Mouse (Mus musculus): ENCODE measurements around the gene Lmo3. TPM values are rescaled to one million over a fixed set of nuclear protein-coding genes. Genes with fewer than 3 reads are reported as not detected.

Gene Lmo3
- total and polyA plus RNA-seq, 2 experiments from 2014 or later: 207 to 232 TPM

- Histone ChIP-seq H3K4me3 (ENCODE audit: low read depth, low read length) (peak overlapping the region; percentile 11; the same call in 1 of the 2 replicates), H3K9ac (0 out of 2 replicates have a peak overlapping the region, but pooled peaks have one; percentile 18), H3K4me2 (ENCODE audit: low read depth) (peak overlapping the region; percentile 31), H3K4me1 (ENCODE audit: insufficient read depth) (peaks cover 12% of the 10 kb centered on the region; the same call in 1 of the 2 replicates), H3K36me3 (ENCODE audit: insufficient read depth) (no peaks in the 10 kb centered on the region), H3K9me3 (ENCODE audit: low read length) (no peaks in the 10 kb centered on the region), H3K27ac (ENCODE audit: low read depth, low read length) (peak overlapping the region; percentile 40), H3K27me3 (ENCODE audit: insufficient read depth, low read length) (no peaks in the 10 kb centered on the region)
- TF ChIP-seq CTCF (IDR thresholded peaks at IDR 0.05; ENCODE audit: low read depth): no peak
- peak; percentile 67 for DNase-seq
- peak; percentile 1; the same call in 1 of the 2 replicates for ATAC-seq
- 16% methylated on average over 9 of the region's 9 CpGs for WGBS
Measured at GRCm38 (mm10) chr6:138424514-138425225, 157.1 kb downstream of the Lmo3 start.

GRCm38 (mm10) chr6:138422671-138423321 lies 159.0 kb downstream of the Lmo3 start:
- ATAC-seq (peak; percentile 54), DNase-seq (peak; percentile 76)
- no peaks in the 10 kb centered on the region for H3K27me3 ChIP-seq (ENCODE audit: insufficient read depth, low read length)
- no peaks in the 10 kb centered on the region for H3K9me3 ChIP-seq (ENCODE audit: low read length)
- H3K4me3 ChIP-seq (ENCODE audit: low read depth, low read length): peak overlapping the region; percentile 61
- H3K36me3 ChIP-seq (ENCODE audit: insufficient read depth): no peaks in the 10 kb centered on the region
- WGBS: under 1% methylated on average over 15 of the region's 16 CpGs
- peak overlapping the region; percentile 52 for H3K4me2 ChIP-seq (ENCODE audit: low read depth)
- H3K27ac ChIP-seq (ENCODE audit: low read depth, low read length): peak overlapping the region; percentile 86
- H3K9ac ChIP-seq: peak overlapping the region; percentile 60
- no peak; the same call in 1 of the 2 replicates for TF ChIP-seq CTCF (IDR thresholded peaks at IDR 0.05; ENCODE audit: low read depth)
- H3K4me1 ChIP-seq (ENCODE audit: insufficient read depth): peaks cover 17% of the 10 kb centered on the region

- Histone ChIP-seq H3K4me2 (ENCODE audit: low read depth) (peak overlapping the region; percentile 52), H3K9ac (peak overlapping the region; percentile 60), H3K4me3 (ENCODE audit: low read depth, low read length) (peak overlapping the region; percentile 61), H3K27me3 (ENCODE audit: insufficient read depth, low read length) (no peaks in the 10 kb centered on the region), H3K4me1 (ENCODE audit: insufficient read depth) (peaks cover 12% of the 10 kb centered on the region), H3K9me3 (ENCODE audit: low read length) (no peaks in the 10 kb centered on the region), H3K27ac (ENCODE audit: low read depth, low read length) (peak overlapping the region; percentile 86), H3K36me3 (ENCODE audit: insufficient read depth) (no peaks in the 10 kb centered on the region)
- DNase-seq: peak; percentile 72
- peak; percentile 18 for ATAC-seq
- WGBS: under 1% methylated on average over 24 of the region's 24 CpGs
- TF ChIP-seq CTCF (IDR thresholded peaks at IDR 0.05; ENCODE audit: low read depth): no peak
Measured at GRCm38 (mm10) chr6:138421931-138422531, 159.7 kb downstream of the Lmo3 start.

GRCm38 (mm10) chr6:138421191-138421613 lies 160.6 kb downstream of the Lmo3 start:
- peak overlapping the region; percentile 61 for H3K4me3 ChIP-seq (ENCODE audit: low read depth, low read length)
- peaks cover 15% of the 10 kb centered on the region for H3K4me1 ChIP-seq (ENCODE audit: insufficient read depth)
- ATAC-seq: peak; percentile 20
- 2% methylated on average over 14 of the region's 14 CpGs for WGBS
- peak overlapping the region; percentile 86 for H3K27ac ChIP-seq (ENCODE audit: low read depth, low read length)
- no peak for TF ChIP-seq CTCF (IDR thresholded peaks at IDR 0.05; ENCODE audit: low read depth)
- H3K9ac ChIP-seq: peak overlapping the region; percentile 60
- H3K36me3 ChIP-seq (ENCODE audit: insufficient read depth): no peaks in the 10 kb centered on the region
- no peaks in the 10 kb centered on the region for H3K9me3 ChIP-seq (ENCODE audit: low read length)
- H3K27me3 ChIP-seq (ENCODE audit: insufficient read depth, low read length): no peaks in the 10 kb centered on the region
- H3K4me2 ChIP-seq (ENCODE audit: low read depth): peak overlapping the region; percentile 52
- DNase-seq: peak; percentile 76

GRCm38 (mm10) chr6:138420536-138420891 lies 161.3 kb downstream of the Lmo3 start:
- H3K4me1 ChIP-seq (ENCODE audit: insufficient read depth): peaks cover 17% of the 10 kb centered on the region
- peak overlapping the region; percentile 60 for H3K9ac ChIP-seq
- peak; percentile 68 for ATAC-seq
- peak overlapping the region; percentile 61 for H3K4me3 ChIP-seq (ENCODE audit: low read depth, low read length)
- peak overlapping the region; percentile 86 for H3K27ac ChIP-seq (ENCODE audit: low read depth, low read length)
- DNase-seq: peak; percentile 74
- H3K4me2 ChIP-seq (ENCODE audit: low read depth): peak overlapping the region; percentile 52
- no peaks in the 10 kb centered on the region for H3K9me3 ChIP-seq (ENCODE audit: low read length)
- H3K36me3 ChIP-seq (ENCODE audit: insufficient read depth): no peaks in the 10 kb centered on the region
- WGBS: 1% methylated on average over 3 of the region's 3 CpGs
- H3K27me3 ChIP-seq (ENCODE audit: insufficient read depth, low read length): no peaks in the 10 kb centered on the region
- peak; percentile 27; the same call in 1 of the 2 replicates for TF ChIP-seq CTCF (IDR thresholded peaks at IDR 0.05; ENCODE audit: low read depth)

- H3K4me1 ChIP-seq (ENCODE audit: insufficient read depth): peaks cover 17% of the 10 kb centered on the region
- 6% methylated on average over 8 of the region's 8 CpGs for WGBS
- H3K4me3 ChIP-seq (ENCODE audit: low read depth, low read length): peak overlapping the region; percentile 61
- H3K4me2 ChIP-seq (ENCODE audit: low read depth): peak overlapping the region; percentile 52
- peak; percentile 62 for DNase-seq
- H3K9ac ChIP-seq: peak overlapping the region; percentile 60
- H3K27ac ChIP-seq (ENCODE audit: low read depth, low read length): peak overlapping the region; percentile 86
- no peaks in the 10 kb centered on the region for H3K9me3 ChIP-seq (ENCODE audit: low read length)
- TF ChIP-seq CTCF (IDR thresholded peaks at IDR 0.05; ENCODE audit: low read depth): no peak
- no peak for ATAC-seq
- H3K27me3 ChIP-seq (ENCODE audit: insufficient read depth, low read length): no peaks in the 10 kb centered on the region
- H3K36me3 ChIP-seq (ENCODE audit: insufficient read depth): no peaks in the 10 kb centered on the region
Measured at GRCm38 (mm10) chr6:138419871-138420535, 161.8 kb downstream of the Lmo3 start.

All from forebrain, postnatal 0 days (tissue).